Mouse (Mus musculus) kidney, embryonic 14.5 days (tissue): ENCODE measurements around the gene Tigd3. TPM values are rescaled to one million over a fixed set of nuclear protein-coding genes. Genes with fewer than 3 reads are reported as not detected.
A peak's percentile ranks its signal among the peaks of the same experiment; 100 is the strongest.

ENCODE experiments used
- ATAC-seq: fragments of 200-750 bp; cut with Nextera tagmentation; 2 replicates; pipeline ENCODE4 v1.8.0; 2017; ENCODE audit warnings: moderate number of reproducible peaks, mild to moderate bottlenecking, moderate TSS enrichment, moderate library complexity; ENCODE audit not compliant: low FRiP score, low TSS enrichment
- H3K27ac ChIP-seq: fragments of 300-500 bp; sonication (generic); 2 replicates; pipeline ENCODE4 v1.5.1; 2014; ENCODE audit warnings: low read depth, mild to moderate bottlenecking, low read length, moderate library complexity, mixed read lengths
- H3K27me3 ChIP-seq: fragments of 300-500 bp; sonication (generic); 2 replicates; pipeline ENCODE4 v1.6.1; 2014; ENCODE audit warnings: mild to moderate bottlenecking, low read length; ENCODE audit not compliant: control insufficient read depth, insufficient read depth
- H3K36me3 ChIP-seq: fragments of 300-500 bp; sonication (generic); 2 replicates; pipeline ENCODE4 v1.6.1; 2014; ENCODE audit warnings: low read length, mixed read lengths; ENCODE audit not compliant: control insufficient read depth, insufficient read depth
- H3K4me1 ChIP-seq: fragments of 300-500 bp; sonication (generic); 2 replicates; pipeline ENCODE4 v1.6.1; 2014; ENCODE audit warnings: low read length, mixed read lengths; ENCODE audit not compliant: control insufficient read depth, insufficient read depth
- H3K4me2 ChIP-seq: fragments of 300-500 bp; sonication (generic); replicated peaks from 2 replicates; pipeline ENCODE4 v1.6.1; 2014; ENCODE audit warnings: low read depth, mild to moderate bottlenecking, low read length
- H3K4me3 ChIP-seq: fragments of 300-500 bp; sonication (generic); 2 replicates; pipeline ENCODE4 v1.5.1; 2014; ENCODE audit warnings: mild to moderate bottlenecking, low read length
- H3K9ac ChIP-seq: fragments of 300-500 bp; sonication (generic); 2 replicates; pipeline ENCODE4 v1.6.1; 2014; ENCODE audit warnings: low read depth, mild to moderate bottlenecking, low read length, moderate library complexity
- H3K9me3 ChIP-seq: fragments of 300-500 bp; sonication (generic); 2 replicates; pipeline ENCODE4 v1.6.1; 2016; ENCODE audit warnings: low read length; ENCODE audit not compliant: control insufficient read depth
- WGBS: fragments of 180-500 bp; shearing (Covaris S2); extraction: QIAGEN DNeasy Blood & Tissue Kit; methylation state at CpG from one replicate; pipeline ENCODE4 v1.1.7; 2014; 5-methylcytosine and 5-hydroxymethylcytosine counted together
- polyA plus RNA-seq: library from polyadenylated mRNA; unstranded; fragments of >200 nt; fragmentation: Nextera tagmentation; extraction: Ambion mirVana; gene quantifications from 2 replicates; pipeline ENCODE4 v1.2.1, GENCODE M21; 2014

Tigd3 gene
- polyA plus RNA-seq, 1 experiment from 2014 or later: 4.0 TPM

- WGBS: 96% methylated on average over 5 of the region's 5 CpGs
- H3K9ac ChIP-seq: no peak overlapping the region
- H3K4me2 ChIP-seq: no peak overlapping the region
- H3K27me3 ChIP-seq: no peaks in the 10 kb centered on the region
- no peak overlapping the region for H3K4me3 ChIP-seq
- no peak overlapping the region for H3K27ac ChIP-seq
- no peaks in the 10 kb centered on the region for H3K4me1 ChIP-seq
- no peaks in the 10 kb centered on the region for H3K9me3 ChIP-seq
- peaks cover 72% of the 10 kb centered on the region for H3K36me3 ChIP-seq
- no peak for ATAC-seq
Measured at GRCm38 (mm10) chr19:5863776-5864175, 30.2 kb downstream of the Tigd3 start.

GRCm38 (mm10) chr19:5862335-5863085 is 31.4 kb downstream of the Tigd3 start:
- Histone ChIP-seq H3K36me3 (peaks cover 75% of the 10 kb centered on the region), H3K27ac (no peak overlapping the region), H3K4me1 (no peaks in the 10 kb centered on the region), H3K4me2 (no peak overlapping the region), H3K9me3 (no peaks in the 10 kb centered on the region), H3K27me3 (no peaks in the 10 kb centered on the region), H3K4me3 (no peak overlapping the region), H3K9ac (no peak overlapping the region)
- 97% methylated on average over 14 of the region's 14 CpGs for WGBS
- no peak for ATAC-seq

- Histone ChIP-seq H3K27ac (no peak overlapping the region), H3K9me3 (no peaks in the 10 kb centered on the region), H3K36me3 (peaks cover 71% of the 10 kb centered on the region), H3K4me3 (no peak overlapping the region), H3K27me3 (no peaks in the 10 kb centered on the region), H3K4me1 (no peaks in the 10 kb centered on the region), H3K4me2 (no peak overlapping the region), H3K9ac (no peak overlapping the region)
- 88% methylated on average over 9 of the region's 9 CpGs for WGBS
- no peak for ATAC-seq
Measured at GRCm38 (mm10) chr19:5856604-5857003, 37.3 kb downstream of the Tigd3 start.

GRCm38 (mm10) chr19:5852035-5852722 is 41.8 kb downstream of the Tigd3 start:
- Histone ChIP-seq H3K9me3 (no peaks in the 10 kb centered on the region), H3K27ac (no peak overlapping the region), H3K4me2 (no peak overlapping the region), H3K27me3 (no peaks in the 10 kb centered on the region), H3K9ac (no peak overlapping the region), H3K4me1 (peaks cover 32% of the 10 kb centered on the region), H3K36me3 (peaks cover 43% of the 10 kb centered on the region), H3K4me3 (no peak overlapping the region)
- 87% methylated on average over 12 of the region's 12 CpGs for WGBS
- no peak for ATAC-seq

GRCm38 (mm10) chr19:5851481-5851971 is 42.4 kb downstream of the Tigd3 start:
- Histone ChIP-seq H3K4me1 (peaks cover 36% of the 10 kb centered on the region), H3K4me3 (no peak overlapping the region), H3K9me3 (no peaks in the 10 kb centered on the region), H3K9ac (no peak overlapping the region), H3K36me3 (peaks cover 37% of the 10 kb centered on the region), H3K27ac (no peak overlapping the region), H3K4me2 (no peak overlapping the region), H3K27me3 (no peaks in the 10 kb centered on the region)
- ATAC-seq: no peak
- 75% methylated on average over 5 of the region's 5 CpGs for WGBS

GRCm38 (mm10) chr19:5850860-5851259 is 43.1 kb downstream of the Tigd3 start:
- WGBS: 89% methylated on average over 3 of the region's 3 CpGs
- Histone ChIP-seq H3K27ac (no peak overlapping the region), H3K36me3 (peaks cover 30% of the 10 kb centered on the region), H3K4me3 (no peak overlapping the region), H3K9me3 (no peaks in the 10 kb centered on the region), H3K4me1 (peaks cover 39% of the 10 kb centered on the region), H3K9ac (no peak overlapping the region), H3K4me2 (no peak overlapping the region), H3K27me3 (no peaks in the 10 kb centered on the region)
- ATAC-seq: no peak

- peak; percentile 16; the same call in 1 of the 2 replicates for ATAC-seq
- 0 out of 2 replicates have a peak overlapping the region, but pooled peaks have one; percentile 6 for H3K4me3 ChIP-seq
Measured at GRCm38 (mm10) chr19:5849843-5850527, 44.0 kb downstream of the Tigd3 start.

GRCm38 (mm10) chr19:5848826-5849672 is 44.9 kb downstream of the Tigd3 start:
- Histone ChIP-seq H3K9me3 (no peaks in the 10 kb centered on the region), H3K4me1 (peaks cover 53% of the 10 kb centered on the region), H3K36me3 (peaks cover 21% of the 10 kb centered on the region), H3K9ac (peak overlapping the region; percentile 28; the same call in 1 of the 2 replicates), H3K27ac (peak overlapping the region; percentile 99), H3K4me2 (peak overlapping the region; percentile 24), H3K4me3 (peak overlapping the region; percentile 8; the same call in 1 of the 2 replicates), H3K27me3 (no peaks in the 10 kb centered on the region)
- WGBS: 18% methylated on average over 13 of the region's 13 CpGs
- ATAC-seq: no peak

More at GRCm38 (mm10) chr19:5849843-5850527, 44.0 kb downstream of the Tigd3 start:
- no peak overlapping the region for H3K9ac ChIP-seq
- peaks cover 21% of the 10 kb centered on the region for H3K36me3 ChIP-seq
- no peaks in the 10 kb centered on the region for H3K27me3 ChIP-seq
- peaks cover 45% of the 10 kb centered on the region for H3K4me1 ChIP-seq
- no peak overlapping the region for H3K4me2 ChIP-seq
- no peaks in the 10 kb centered on the region for H3K9me3 ChIP-seq
- peak overlapping the region; percentile 24; the same call in 1 of the 2 replicates for H3K27ac ChIP-seq
- 28% methylated on average over 11 of the region's 11 CpGs for WGBS
